Mouse (Mus musculus): ENCODE data around the gene Chpt1.

GRCm38 (mm10) chr10:88420141-88420541 lies 83.7 kb downstream of the Chpt1 start:
- no peak for TF ChIP-seq CTCF (IDR thresholded peaks at IDR 0.05; ENCODE audit: insufficient read depth, low read depth, low read length)
- no peak for TF ChIP-seq POLR2A (IDR thresholded peaks at IDR 0.05; ENCODE audit: insufficient read depth, low read depth, low read length)

Measured in olfactory bulb, adult 2 months (tissue).